Mouse (Mus musculus) forebrain, embryonic 13.5 days (tissue): ENCODE data around the gene Hspg2. TPM values are rescaled to one million over a fixed set of nuclear protein-coding genes. Genes with fewer than 3 reads are reported as not detected.
"Not testable (repeated sequence)": the region's sequence is repeated elsewhere in the genome, so short reads cannot be mapped to it uniquely, and the experiment has no call there.

Experiments
- ATAC-seq: fragments of 200-750 bp; cut with Nextera tagmentation; 2 replicates; pipeline ENCODE4 v1.8.0; 2017
- H3K27ac ChIP-seq: fragments of 300-500 bp; sonication (generic); 2 replicates; pipeline ENCODE4 v1.5.1; 2015; ENCODE audit warnings: inconsistent platforms, mild to moderate bottlenecking, moderate library complexity
- H3K27me3 ChIP-seq: fragments of 300-500 bp; sonication (generic); 2 replicates; pipeline ENCODE4 v1.6.1; 2015; ENCODE audit warnings: mild to moderate bottlenecking, inconsistent platforms
- H3K36me3 ChIP-seq: fragments of 300-500 bp; sonication (generic); 2 replicates; pipeline ENCODE4 v1.6.1; 2015; ENCODE audit warnings: mild to moderate bottlenecking, inconsistent platforms; ENCODE audit not compliant: poor library complexity, severe bottlenecking
- H3K4me1 ChIP-seq: fragments of 300-500 bp; sonication (generic); 2 replicates; pipeline ENCODE4 v1.6.1; 2015; ENCODE audit warnings: inconsistent platforms
- H3K4me2 ChIP-seq: fragments of 300-500 bp; sonication (generic); 2 replicates; pipeline ENCODE4 v1.6.1; 2015; ENCODE audit warnings: inconsistent platforms, mild to moderate bottlenecking, moderate library complexity
- H3K4me3 ChIP-seq: fragments of 300-500 bp; sonication (generic); 2 replicates; pipeline ENCODE4 v1.5.1; 2015; ENCODE audit warnings: mild to moderate bottlenecking, inconsistent platforms
- H3K9ac ChIP-seq: fragments of 300-500 bp; sonication (generic); 2 replicates; pipeline ENCODE4 v1.6.1; 2015; ENCODE audit warnings: mild to moderate bottlenecking, inconsistent platforms
- H3K9me3 ChIP-seq: fragments of 300-500 bp; sonication (generic); replicated peaks from 2 replicates; pipeline ENCODE4 v1.6.1; 2016; ENCODE audit warnings: inconsistent platforms
- whole genome bisulfite sequencing: fragments of 180-500 bp; shearing (Covaris S2); methylation state at CpG from one replicate; pipeline ENCODE4 v1.1.7; 2015; 5-methylcytosine and 5-hydroxymethylcytosine counted together
- polyA plus RNA-seq: library from polyadenylated mRNA; unstranded; fragments of >200 nt; fragmentation: Nextera tagmentation; extraction: Ambion mirVana; gene quantifications from 2 replicates; pipeline ENCODE4 v1.2.1, GENCODE M21; 2015

The Hspg2 gene
- polyA plus RNA-seq, 1 experiment from 2014 or later = 4.8 TPM

DNA sequence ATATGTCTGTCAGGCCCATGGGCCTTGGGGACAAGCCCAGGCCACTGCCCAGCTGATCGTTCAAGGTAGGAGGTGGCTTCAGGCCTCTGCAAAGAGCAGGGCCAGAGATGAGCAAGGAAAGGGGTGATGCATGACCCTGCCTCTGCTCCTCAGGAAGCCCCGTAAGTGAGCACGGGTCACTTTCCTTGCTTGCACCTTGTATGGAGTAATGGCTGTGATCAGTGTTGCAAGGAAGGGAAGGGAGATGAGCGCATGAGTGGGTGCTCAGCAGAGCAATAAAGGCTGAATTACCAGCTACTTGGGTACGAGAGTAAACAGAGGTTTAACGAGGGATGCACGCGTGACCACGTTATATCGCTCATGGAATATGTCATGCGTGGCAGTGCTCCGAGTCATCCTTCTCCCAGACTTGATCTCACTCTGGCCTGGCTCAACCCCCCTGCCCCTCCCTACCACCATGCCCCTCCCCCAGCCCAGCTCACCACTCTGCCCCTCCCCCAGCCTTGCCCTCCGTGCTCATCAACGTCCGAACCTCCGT is 88.2 kb downstream of the Hspg2 start:
- ATAC-seq = no peak

GRCm38 (mm10) chr4:137569873-137570272 is 101.3 kb downstream of the Hspg2 start:
- H3K9ac ChIP-seq = no peak overlapping the region
- 82% methylated on average over 9 of the region's 9 CpGs for WGBS
- ATAC-seq = no peak

More for the DNA sequence above, 88.2 kb downstream of the Hspg2 start:
- WGBS = 90% methylated on average over 16 of the region's 16 CpGs
- no peaks in the 10 kb centered on the region for H3K27me3 ChIP-seq
- H3K9me3 ChIP-seq = no peaks in the 10 kb centered on the region
- H3K4me2 ChIP-seq = no peak overlapping the region
- H3K4me1 ChIP-seq = no peaks in the 10 kb centered on the region
- no peak overlapping the region for H3K9ac ChIP-seq
- peaks cover 48% of the 10 kb centered on the region for H3K36me3 ChIP-seq
- no peak overlapping the region for H3K27ac ChIP-seq
- no peak overlapping the region for H3K4me3 ChIP-seq

DNA sequence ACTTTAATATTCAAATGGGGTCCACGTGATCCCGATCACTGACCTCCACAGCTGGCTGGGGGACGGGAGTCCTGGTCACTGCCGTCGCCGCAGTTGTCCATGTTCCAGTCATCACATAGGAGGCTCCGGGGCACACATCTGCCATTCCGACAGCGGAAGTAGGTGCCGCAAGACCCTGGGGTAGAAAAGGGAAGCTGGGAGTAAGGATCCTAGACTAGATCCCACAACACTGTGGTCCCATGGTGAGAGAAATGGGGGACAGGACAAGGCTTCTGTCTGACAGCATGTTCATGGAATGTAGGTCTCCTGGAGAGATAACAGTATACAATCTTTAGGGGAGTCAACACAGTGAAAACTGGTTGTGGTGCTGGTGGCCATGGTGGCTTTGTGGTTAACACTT is 105.9 kb downstream of the Hspg2 start, which contains the start of gene Ldlrad2:
Gene Ldlrad2 (minus strand): TSS at position 101 of the 400 bp plus-strand sequence.
- WGBS = 89% methylated on average over 10 of the region's 10 CpGs
- H3K36me3 ChIP-seq = no peaks in the 10 kb centered on the region

More at GRCm38 (mm10) chr4:137569873-137570272, 101.3 kb downstream of the Hspg2 start:
- H3K4me2 ChIP-seq = no peak overlapping the region
- H3K27ac ChIP-seq = no peak overlapping the region
- H3K4me3 ChIP-seq = no peak overlapping the region
- H3K27me3 ChIP-seq = no peaks in the 10 kb centered on the region
- no peaks in the 10 kb centered on the region for H3K9me3 ChIP-seq
- H3K4me1 ChIP-seq = no peaks in the 10 kb centered on the region
- 0 out of 2 replicates have a peak, but pooled peaks cover 13% of the 10 kb centered on the region for H3K36me3 ChIP-seq

DNA sequence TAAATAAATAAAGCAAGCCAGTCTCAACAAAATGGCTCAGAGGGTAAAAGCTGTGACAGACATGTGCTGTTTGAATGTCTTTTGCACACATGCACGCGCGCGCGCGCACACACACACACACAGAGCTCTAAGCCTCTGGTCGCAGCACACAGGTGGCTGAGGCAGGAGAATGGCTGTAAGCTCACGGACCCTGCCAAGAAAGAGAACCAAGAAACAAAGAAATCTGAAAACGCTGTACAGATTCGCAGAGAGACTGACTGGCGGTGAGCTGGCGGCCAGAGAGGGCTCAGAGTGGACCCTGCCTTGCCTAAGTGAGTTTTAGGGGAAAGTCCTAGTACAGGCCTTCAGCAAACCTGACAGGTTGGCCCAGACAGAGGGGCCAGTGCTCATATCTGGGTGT is 108.9 kb downstream of the Hspg2 start:
- WGBS = 95% methylated on average over 12 of the region's 12 CpGs
- ATAC-seq = no peak
- H3K9me3 ChIP-seq = no peaks in the 10 kb centered on the region
- H3K4me3 ChIP-seq = no peak overlapping the region
- no peaks in the 10 kb centered on the region; the same call in 1 of the 2 replicates for H3K4me1 ChIP-seq
- peaks cover 25% of the 10 kb centered on the region for H3K27me3 ChIP-seq
- H3K4me2 ChIP-seq = no peak overlapping the region
- H3K9ac ChIP-seq = no peak overlapping the region
- no peaks in the 10 kb centered on the region for H3K36me3 ChIP-seq
- no peak overlapping the region for H3K27ac ChIP-seq

More for the DNA sequence above, 105.9 kb downstream of the Hspg2 start, which contains the start of gene Ldlrad2:
- no peak within 1 kb of the TSS for H3K4me3 ChIP-seq
- H3K27ac ChIP-seq = no peak within 1 kb of the TSS
- H3K9me3 ChIP-seq = no peaks in the 10 kb centered on the region
- no peak within 1 kb of the TSS for H3K4me2 ChIP-seq
- H3K27me3 ChIP-seq = peaks cover 15% of the 10 kb centered on the region
- ATAC-seq = no peak
- H3K9ac ChIP-seq = no peak within 1 kb of the TSS
- H3K4me1 ChIP-seq = no peaks in the 10 kb centered on the region; the same call in 1 of the 2 replicates

DNA sequence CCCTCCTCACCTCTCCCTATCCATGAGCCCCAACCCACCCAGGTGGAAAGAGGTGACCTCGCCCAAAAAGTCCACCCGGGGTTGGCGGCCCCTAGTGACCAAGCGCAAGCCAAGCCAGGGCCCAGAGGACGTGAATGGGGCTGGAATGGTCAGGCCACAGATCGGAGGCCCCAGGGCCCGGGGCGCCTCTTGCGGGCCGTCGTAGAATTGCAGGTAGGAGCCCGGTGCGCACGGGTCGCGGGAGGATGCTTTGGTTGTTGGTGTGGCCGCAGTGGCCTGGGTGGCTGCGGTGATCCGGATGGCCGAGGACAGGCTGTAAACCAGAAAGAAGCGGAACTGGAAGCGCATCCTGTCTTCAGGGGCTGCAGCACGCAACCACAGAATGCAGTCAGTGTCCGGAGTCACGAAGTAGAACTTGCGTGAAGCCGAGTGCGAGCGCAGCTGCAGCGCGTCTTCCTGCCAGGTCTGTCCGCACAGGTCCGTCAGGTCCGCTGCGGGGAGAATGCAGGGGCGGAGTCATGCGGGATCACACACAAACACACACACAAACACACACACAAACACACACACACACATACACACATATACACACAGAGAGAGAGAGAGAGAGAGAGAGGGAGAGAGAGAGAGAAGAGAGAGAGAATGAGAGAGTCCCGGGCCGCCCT is 109.7 kb downstream of the Hspg2 start:
- H3K27ac ChIP-seq = no peak overlapping the region
- H3K9ac ChIP-seq = peak overlapping the region; percentile 17
- H3K4me2 ChIP-seq = peak overlapping the region; percentile 61
- no peaks in the 10 kb centered on the region for H3K9me3 ChIP-seq
- H3K4me1 ChIP-seq = no peaks in the 10 kb centered on the region; the same call in 1 of the 2 replicates
- no peak for ATAC-seq
- no peaks in the 10 kb centered on the region for H3K36me3 ChIP-seq
- peak overlapping the region; percentile 31 for H3K4me3 ChIP-seq
- peaks cover 25% of the 10 kb centered on the region for H3K27me3 ChIP-seq
- 5% methylated on average over 38 of the region's 39 CpGs for WGBS

DNA sequence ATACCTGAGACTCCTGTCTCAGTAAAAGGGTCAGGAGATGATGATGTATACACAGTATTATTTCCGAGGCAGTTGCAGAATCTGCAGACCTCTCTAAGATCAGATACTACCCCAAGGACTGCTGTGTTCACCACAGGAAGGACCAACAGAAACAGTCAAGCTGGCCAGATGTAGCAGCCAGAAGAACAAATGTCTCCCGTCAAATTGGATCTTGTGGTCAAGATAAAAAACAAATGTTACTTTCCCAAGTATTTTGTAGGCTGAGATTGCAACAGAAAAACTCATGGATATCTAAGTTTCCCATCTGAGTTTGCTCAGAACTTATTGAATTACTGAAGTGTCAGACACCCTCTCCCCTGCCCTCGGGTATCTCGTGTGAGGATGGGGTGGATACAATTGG is 111.2 kb downstream of the Hspg2 start:
- WGBS = 63% methylated on average over 4 of the region's 4 CpGs

GRCm38 (mm10) chr4:137580299-137580698 is 111.7 kb downstream of the Hspg2 start:
- H3K4me2 ChIP-seq = no peak overlapping the region
- H3K4me1 ChIP-seq = no peaks in the 10 kb centered on the region; the same call in 1 of the 2 replicates
- no peaks in the 10 kb centered on the region for H3K36me3 ChIP-seq
- H3K4me3 ChIP-seq = no peak overlapping the region
- no peak for ATAC-seq
- H3K27ac ChIP-seq = no peak overlapping the region
- peaks cover 25% of the 10 kb centered on the region for H3K27me3 ChIP-seq
- H3K9me3 ChIP-seq = no peaks in the 10 kb centered on the region
- WGBS = 69% methylated on average over 2 of the region's 2 CpGs
- H3K9ac ChIP-seq = no peak overlapping the region

More for the DNA sequence above, 111.2 kb downstream of the Hspg2 start:
- ATAC-seq = no peak
- Histone ChIP-seq H3K9me3 (no peaks in the 10 kb centered on the region), H3K4me2 (no peak overlapping the region), H3K4me1 (no peaks in the 10 kb centered on the region; the same call in 1 of the 2 replicates), H3K27me3 (peaks cover 25% of the 10 kb centered on the region), H3K4me3 (no peak overlapping the region), H3K36me3 (no peaks in the 10 kb centered on the region), H3K27ac (no peak overlapping the region), H3K9ac (no peak overlapping the region)

DNA sequence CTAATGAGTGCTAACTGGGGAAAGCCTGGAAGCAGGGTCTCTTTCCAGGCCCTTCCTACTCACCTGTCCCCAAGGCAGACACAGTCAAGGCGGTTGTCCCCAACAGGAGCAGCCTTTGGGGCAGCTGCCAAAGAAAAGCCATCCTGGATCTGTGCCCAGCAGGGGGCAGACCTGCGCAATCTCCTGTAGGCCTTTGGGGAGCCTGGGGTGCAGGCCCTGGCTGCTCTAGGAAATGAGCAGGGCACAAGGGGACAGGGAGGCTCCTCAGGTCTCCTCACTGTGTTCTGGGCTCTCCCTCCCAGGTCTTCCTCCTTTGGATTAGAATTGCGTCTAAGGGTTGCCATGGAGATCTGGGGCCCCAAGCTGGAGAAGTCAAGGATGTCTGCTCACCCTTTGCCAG is 113.2 kb downstream of the Hspg2 start:
- WGBS = 39% methylated on average over 3 of the region's 3 CpGs
- Histone ChIP-seq H3K36me3 (no peaks in the 10 kb centered on the region), H3K4me3 (no peak overlapping the region), H3K27ac (no peak overlapping the region), H3K27me3 (peaks cover 25% of the 10 kb centered on the region), H3K4me2 (no peak overlapping the region), H3K9me3 (no peaks in the 10 kb centered on the region), H3K4me1 (no peaks in the 10 kb centered on the region; the same call in 1 of the 2 replicates), H3K9ac (no peak overlapping the region)
- ATAC-seq = no peak

DNA sequence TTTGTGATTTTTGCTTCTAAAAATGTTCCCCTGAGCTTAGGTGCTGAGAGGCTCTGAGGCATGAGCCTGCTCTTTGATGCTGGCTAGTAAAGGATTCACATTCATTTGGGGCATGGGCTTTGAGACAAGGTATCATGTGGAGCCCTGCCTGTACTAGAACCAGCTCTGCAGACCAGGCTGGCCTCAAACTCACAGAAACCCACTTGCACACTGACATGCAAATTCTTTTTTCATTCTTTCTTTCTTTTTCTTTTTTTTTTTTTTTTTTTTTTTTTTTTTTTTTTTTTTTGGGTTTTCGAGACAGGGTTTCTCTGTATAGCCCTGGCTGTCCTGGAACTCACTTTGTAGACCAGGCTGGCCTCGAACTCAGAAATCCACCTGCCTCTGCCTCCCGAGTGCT is 120.5 kb downstream of the Hspg2 start:
- not testable (repeated sequence) for H3K4me2 ChIP-seq

DNA sequence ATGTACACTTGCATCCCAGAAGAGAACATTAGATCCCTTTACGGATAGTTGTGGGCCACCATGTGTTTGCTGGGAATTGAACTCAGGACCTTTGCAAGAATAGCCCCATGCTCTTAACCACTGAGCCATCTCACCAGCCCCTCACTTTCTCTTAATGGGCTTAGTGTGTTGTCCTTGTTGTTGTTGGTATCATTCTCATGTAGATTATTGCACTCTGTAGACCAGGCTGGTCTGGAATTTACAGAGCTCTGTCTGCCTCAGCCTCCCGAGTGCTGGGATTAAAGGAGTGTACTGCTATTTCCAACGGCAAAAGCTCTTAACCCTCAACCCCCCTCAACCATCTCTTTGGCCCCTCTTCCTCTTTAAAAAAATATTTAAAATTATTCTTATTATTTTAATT is 121.0 kb downstream of the Hspg2 start:
- ATAC-seq = no peak
- no peak overlapping the region for H3K4me3 ChIP-seq
- H3K4me2 ChIP-seq = no peak overlapping the region
- H3K27me3 ChIP-seq = 0 out of 2 replicates have a peak, but pooled peaks cover 7% of the 10 kb centered on the region
- no peaks in the 10 kb centered on the region for H3K9me3 ChIP-seq
- no peak overlapping the region for H3K27ac ChIP-seq
- no peak overlapping the region for H3K9ac ChIP-seq
- 83% methylated on average over 3 of the region's 3 CpGs for WGBS
- H3K36me3 ChIP-seq = no peaks in the 10 kb centered on the region
- no peaks in the 10 kb centered on the region for H3K4me1 ChIP-seq

More for the DNA sequence above, 120.5 kb downstream of the Hspg2 start:
- H3K36me3 ChIP-seq, H3K4me1 ChIP-seq, H3K27me3 ChIP-seq, H3K4me3 ChIP-seq, ATAC-seq, H3K9ac ChIP-seq, H3K27ac ChIP-seq, H3K9me3 ChIP-seq: not testable (repeated sequence)
- WGBS = 96% methylated on average over 2 of the region's 3 CpGs

DNA sequence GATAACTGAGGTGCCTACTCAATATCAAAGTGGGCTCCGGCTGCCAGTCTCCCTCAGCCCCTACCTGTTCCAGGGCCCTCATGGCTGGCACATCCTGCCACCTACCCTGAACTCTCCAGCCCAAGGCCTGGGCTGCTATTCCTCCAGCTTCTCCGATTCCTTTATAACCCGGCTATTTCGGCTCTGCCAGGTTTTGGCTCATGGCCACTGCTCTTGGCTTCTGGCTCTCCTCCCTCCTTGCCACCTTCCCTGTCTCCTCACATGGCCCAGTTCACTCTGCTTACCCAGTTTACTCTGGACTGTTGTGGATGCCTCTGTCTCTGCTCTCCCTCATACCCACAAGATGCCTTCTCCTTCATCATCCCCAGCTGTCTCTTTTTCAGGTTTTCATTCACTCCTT is 122.4 kb downstream of the Hspg2 start:
- Histone ChIP-seq H3K4me1 (peaks cover 12% of the 10 kb centered on the region), H3K4me3 (no peak overlapping the region), H3K9me3 (no peaks in the 10 kb centered on the region), H3K36me3 (no peaks in the 10 kb centered on the region), H3K27ac (no peak overlapping the region), H3K9ac (no peak overlapping the region), H3K4me2 (no peak overlapping the region), H3K27me3 (0 out of 2 replicates have a peak, but pooled peaks cover 7% of the 10 kb centered on the region)
- WGBS = 93% methylated on average over 4 of the region's 4 CpGs
- no peak for ATAC-seq

GRCm38 (mm10) chr4:137593601-137594495 is 125.3 kb downstream of the Hspg2 start, which contains the start of gene Usp48:
Gene Usp48, plus strand, starts transcription at chr4:137593755.
- Histone ChIP-seq H3K27ac (peak within 1 kb of the TSS; percentile 99), H3K27me3 (no peaks in the 10 kb centered on the region)

More at GRCm38 (mm10) chr4:137593601-137594495, 125.3 kb downstream of the Hspg2 start, which contains the start of gene Usp48:
- Histone ChIP-seq H3K9ac (peak within 1 kb of the TSS; percentile 93), H3K4me3 (peak within 1 kb of the TSS; percentile 96), H3K4me1 (peaks cover 34% of the 10 kb centered on the region), H3K4me2 (peak within 1 kb of the TSS; percentile 77), H3K36me3 (no peaks in the 10 kb centered on the region), H3K9me3 (no peaks in the 10 kb centered on the region)
- under 1% methylated on average over 90 of the region's 92 CpGs for WGBS
- peak; percentile 95 for ATAC-seq
